Mouse (Mus musculus) lung, postnatal 14 days (tissue): ENCODE results near the gene Cnpy1.

ENCODE experiments used
- DNase-seq: peaks from one replicate; pipeline ENCODE4 v3.0.0; 2021

The Cnpy1 gene

GRCm38 (mm10) chr5:28238876-28239275, 6.7 kb downstream of the Cnpy1 start:
- no peak for DNase-seq

DNA sequence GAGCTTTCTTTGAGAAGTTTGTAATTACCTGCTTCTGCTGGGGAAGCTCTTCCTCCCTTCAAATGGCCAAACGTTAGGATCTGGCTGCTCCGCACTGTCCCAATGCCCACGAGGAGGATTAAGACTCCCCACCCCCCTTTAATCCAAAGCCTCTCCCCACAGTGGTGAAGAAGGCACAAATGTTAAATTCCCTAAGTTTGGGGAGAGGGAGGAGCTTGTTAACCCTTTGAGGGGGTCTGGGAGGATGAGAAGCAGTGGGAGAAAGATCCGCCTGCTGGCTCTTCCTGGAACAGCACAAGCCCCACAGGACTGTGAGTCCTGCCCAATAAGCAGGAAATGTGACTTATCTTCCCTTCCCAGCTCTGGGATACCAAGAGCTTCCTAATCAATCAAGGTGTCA, 7.5 kb downstream of the Cnpy1 start:
- no peak for DNase-seq

GRCm38 (mm10) chr5:28237715-28238114, 7.9 kb downstream of the Cnpy1 start:
- DNase-seq: no peak

- no peak for DNase-seq
Measured at GRCm38 (mm10) chr5:28237055-28237454, 8.6 kb downstream of the Cnpy1 start.

- no peak for DNase-seq
Measured at GRCm38 (mm10) chr5:28236098-28236497, 9.5 kb downstream of the Cnpy1 start.

GRCm38 (mm10) chr5:28232101-28232500, 13.5 kb downstream of the Cnpy1 start:
- DNase-seq: no peak

- no peak for DNase-seq
Measured at GRCm38 (mm10) chr5:28219596-28219995, 26.0 kb downstream of the Cnpy1 start.

GRCm38 (mm10) chr5:28213441-28213840, 32.2 kb downstream of the Cnpy1 start:
- DNase-seq: no peak

- DNase-seq: no peak
Measured at GRCm38 (mm10) chr5:28211651-28212310, 33.8 kb downstream of the Cnpy1 start.

GRCm38 (mm10) chr5:28210591-28211550, 34.7 kb downstream of the Cnpy1 start:
- DNase-seq: no peak

DNA sequence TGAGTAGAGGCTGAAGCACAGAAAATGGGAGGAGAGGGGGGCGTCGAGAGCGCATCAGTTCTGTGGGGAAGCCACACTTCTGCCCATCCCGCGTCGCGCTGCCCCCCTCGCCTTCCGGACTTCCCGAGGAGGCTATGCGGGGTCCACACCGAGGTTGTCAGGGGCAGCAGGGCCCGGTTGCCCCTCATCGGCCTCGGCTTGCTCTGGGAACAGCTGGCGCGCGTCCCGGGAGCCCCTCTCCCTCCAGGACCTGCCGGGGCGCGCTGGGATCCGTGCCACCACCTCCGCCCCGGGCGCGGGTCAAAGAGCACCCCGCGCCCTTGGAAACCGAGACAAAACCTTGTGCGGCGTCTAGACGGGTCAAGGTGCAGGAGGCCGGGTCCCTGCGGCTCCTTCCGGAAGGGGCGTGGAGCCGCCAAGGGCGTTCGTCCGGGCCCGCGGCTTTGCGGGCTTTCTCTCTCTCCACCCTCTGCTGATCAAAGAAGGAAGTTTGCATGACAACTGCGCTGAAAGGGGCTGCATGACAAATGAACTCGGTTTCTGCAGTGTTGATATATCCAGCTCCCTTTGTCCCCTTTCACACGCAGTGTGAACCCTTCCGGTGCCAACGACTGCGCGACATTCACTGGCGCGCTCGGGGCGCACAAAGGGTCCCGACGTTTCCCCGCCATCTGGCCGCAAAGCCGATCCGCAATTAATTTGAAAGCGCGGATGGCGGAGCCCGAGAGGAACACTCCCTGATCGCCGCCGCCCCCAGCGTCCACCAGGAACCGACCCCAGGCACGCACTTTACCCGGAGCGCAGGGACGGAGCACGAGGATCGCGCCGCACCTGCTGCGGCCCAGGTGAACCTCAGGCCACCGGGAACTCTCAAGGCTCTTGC, 35.8 kb downstream of the Cnpy1 start:
- no peak for DNase-seq

GRCm38 (mm10) chr5:28208726-28209520, 36.7 kb downstream of the Cnpy1 start:
- no peak for DNase-seq

- no peak for DNase-seq
Measured at GRCm38 (mm10) chr5:28207043-28207442, 38.6 kb downstream of the Cnpy1 start.

DNA sequence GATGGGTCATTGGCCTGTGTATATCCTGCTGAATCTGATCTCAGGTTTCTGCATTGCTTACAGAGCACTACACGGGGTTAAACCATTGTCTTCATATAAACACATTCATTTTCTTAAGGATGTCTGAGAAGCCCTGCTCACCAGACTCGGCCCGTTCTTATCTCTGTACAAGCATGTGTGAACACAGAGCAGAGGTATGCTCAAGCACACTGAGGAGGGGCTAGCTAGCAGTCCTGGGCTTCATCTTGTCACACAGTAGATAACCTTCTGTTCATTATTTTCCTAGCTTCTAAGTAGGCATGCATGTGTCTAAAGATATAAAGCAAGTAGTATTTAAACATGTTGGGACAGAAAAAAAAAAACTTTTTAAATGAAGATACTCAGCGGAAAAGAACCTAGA, 39.2 kb downstream of the Cnpy1 start:
- DNase-seq: no peak

DNA sequence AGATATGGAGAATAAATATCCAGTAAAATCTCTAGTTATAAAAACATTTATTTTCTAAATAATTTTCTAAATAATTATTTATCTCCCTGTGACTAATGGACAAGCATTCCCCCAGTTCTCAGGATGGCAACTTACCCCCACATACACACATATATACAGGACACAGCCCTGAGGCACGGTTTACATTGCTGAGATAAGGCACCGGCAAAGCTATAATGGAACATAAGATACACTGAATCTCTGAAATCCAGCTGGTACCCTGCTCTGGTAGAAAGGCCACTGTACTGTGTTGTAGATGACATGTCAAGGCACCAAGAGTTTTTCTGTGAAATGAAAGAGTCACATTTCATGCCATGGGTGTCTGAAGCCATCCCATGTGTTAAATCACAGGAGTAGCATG, 40.9 kb downstream of the Cnpy1 start:
- no peak for DNase-seq

DNA sequence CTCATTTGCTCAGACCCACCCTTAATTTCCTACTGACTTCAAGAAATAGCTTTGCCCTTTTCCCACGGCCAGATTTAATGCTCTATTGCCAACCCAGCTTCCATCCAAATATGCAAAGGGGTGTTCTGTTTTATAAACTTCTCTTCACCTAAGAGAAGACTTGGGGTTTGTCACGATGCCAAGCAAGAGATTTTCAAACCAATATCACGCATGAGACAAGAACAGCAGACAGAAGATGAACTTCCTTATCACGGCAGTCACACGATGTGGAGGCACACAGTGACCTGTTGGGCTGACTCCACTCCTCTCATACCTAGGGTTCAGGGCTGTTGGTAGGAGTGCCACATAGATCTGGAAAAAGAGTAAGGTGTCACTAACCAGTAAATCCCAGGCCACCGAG, 42.5 kb downstream of the Cnpy1 start:
- DNase-seq: no peak

GRCm38 (mm10) chr5:28199089-28199873, 46.3 kb downstream of the Cnpy1 start:
- no peak for DNase-seq

- DNase-seq: no peak
Measured at GRCm38 (mm10) chr5:28195473-28195872, 50.1 kb downstream of the Cnpy1 start.

GRCm38 (mm10) chr5:28192099-28192454, 53.5 kb downstream of the Cnpy1 start:
- no peak for DNase-seq

DNA sequence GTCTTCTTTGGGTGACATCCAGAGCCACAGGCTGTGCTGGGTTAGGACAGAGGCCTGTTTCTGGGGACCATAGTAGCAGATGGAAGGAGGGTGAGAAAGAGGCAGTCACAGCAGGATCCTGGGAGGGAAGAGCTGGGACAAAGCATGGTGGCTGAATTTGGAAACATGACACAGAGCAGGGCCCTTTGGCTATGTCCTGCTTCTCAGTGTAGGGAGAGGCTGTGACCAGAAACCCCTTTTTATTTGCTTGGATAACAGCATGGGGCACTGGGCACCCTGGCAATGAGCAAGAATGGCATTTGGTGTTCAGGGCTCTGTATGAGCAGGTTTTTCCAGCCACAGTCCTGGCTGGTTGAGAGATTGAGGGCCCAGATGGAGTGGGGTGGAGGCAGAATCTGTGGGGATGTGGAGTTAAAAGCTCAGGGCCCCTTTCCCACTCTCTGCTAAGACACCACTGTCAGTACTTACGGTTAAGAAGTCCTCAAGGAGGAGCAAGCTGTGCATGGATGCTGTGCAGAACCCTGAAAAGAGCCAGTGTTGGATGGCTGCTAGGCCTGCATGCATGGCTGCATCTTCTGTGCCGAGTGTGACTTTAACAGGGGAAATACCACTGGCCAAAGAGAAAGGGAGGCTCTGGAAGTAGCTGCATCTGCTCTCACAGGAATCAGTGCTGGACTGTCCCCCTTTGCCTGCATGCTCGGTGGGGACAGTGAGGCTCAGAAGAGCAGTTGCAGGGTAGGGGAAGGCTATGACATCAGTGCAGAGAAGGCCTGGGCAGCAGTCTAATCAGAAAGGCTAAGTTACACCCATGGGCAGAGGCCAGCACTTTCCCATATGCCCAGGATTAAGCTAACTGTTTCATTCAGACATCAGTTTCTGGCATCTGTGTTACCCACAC, 54.2 kb downstream of the Cnpy1 start:
- no peak for DNase-seq
